Mouse (Mus musculus) CH12.LX (cell line): ENCODE results near the gene BC016579. TPM values are rescaled to one million over a fixed set of nuclear protein-coding genes. Genes with fewer than 3 reads are reported as not detected.

ENCODE experiments used
- DNase-seq: peaks from one replicate; pipeline ENCODE4 v3.0.0-alpha.2; 2013; ENCODE audit errors: extremely low read depth
- H3K27ac ChIP-seq: 2 replicates; pipeline ENCODE4 v1.5.1; 2012; ENCODE audit warnings: low read depth, mild to moderate bottlenecking, control low read depth, moderate library complexity; ENCODE audit not compliant: insufficient read depth
- H3K27me3 ChIP-seq: replicated peaks from 2 replicates; pipeline ENCODE3; 2012; ENCODE audit warnings: inconsistent platforms
- H3K36me3 ChIP-seq, 2 experiments: replicated peaks in 1 of 2; 2 replicates each; pipeline versions ENCODE3 to v1.6.1; 2012; ENCODE audit warnings: inconsistent platforms in 1 of 2, low read length in 1 of 2, mild to moderate bottlenecking in 1 of 2, mixed read lengths in 1 of 2, moderate library complexity in 1 of 2; ENCODE audit not compliant: control insufficient read depth in 1 of 2, insufficient read depth in 1 of 2
- H3K4me1 ChIP-seq, 2 experiments: 2 replicates each; pipeline ENCODE4 v1.6.1; 2012; ENCODE audit warnings: inconsistent platforms in 1 of 2, moderate library complexity in 1 of 2; ENCODE audit not compliant: insufficient read depth in 2 of 2, control insufficient read depth in 1 of 2
- H3K4me2 ChIP-seq: 2 replicates; pipeline ENCODE4 v1.6.1; 2012; ENCODE audit warnings: low read depth, mild to moderate bottlenecking, control low read depth; ENCODE audit not compliant: poor library complexity, insufficient read depth, severe bottlenecking
- H3K4me3 ChIP-seq, 3 experiments: fragments of 150-350 bp in 1 of 3; sonication (generic) in 1 of 3; replicated peaks in 1 of 3; 2 replicates each; pipeline versions ENCODE3 to v1.5.1; 2011 to 2012; ENCODE audit warnings: low read depth in 2 of 3, low read length in 2 of 3, mild to moderate bottlenecking in 2 of 3, moderate library complexity in 2 of 3, control low read depth in 1 of 3, improper control_type of control experiment in 1 of 3, inconsistent platforms in 1 of 3, mixed read lengths in 1 of 3; ENCODE audit not compliant: poor library complexity in 1 of 3
- H3K79me2 ChIP-seq: replicated peaks from 2 replicates; pipeline ENCODE4 v1.6.1; 2012; ENCODE audit warnings: mild to moderate bottlenecking, moderate library complexity; ENCODE audit not compliant: control insufficient read depth, poor library complexity, insufficient read depth, severe bottlenecking; ENCODE audit errors: extremely low read depth
- H3K9ac ChIP-seq: 2 replicates; pipeline ENCODE4 v1.6.1; 2012; ENCODE audit warnings: low read depth, mild to moderate bottlenecking, control low read depth, moderate library complexity; ENCODE audit not compliant: insufficient read depth
- H3K9me3 ChIP-seq: replicated peaks from 2 replicates; pipeline ENCODE3; 2012; ENCODE audit warnings: low read length, inconsistent platforms, mixed read lengths
- CTCF ChIP-seq, 2 experiments: IDR thresholded peaks in 1 of 2; conservative IDR thresholded peaks in 1 of 2; 2 replicates each; pipeline ENCODE4 v1.5.1; 2011 to 2012; ENCODE audit warnings: low read depth in 2 of 2, low read length in 2 of 2, improper control_type of control experiment in 1 of 2, inconsistent platforms in 1 of 2, mild to moderate bottlenecking in 1 of 2, moderate library complexity in 1 of 2
- ELF1 ChIP-seq: IDR thresholded peaks from 2 replicates; pipeline ENCODE4 v1.6.1; 2014; ENCODE audit warnings: low read depth, mild to moderate bottlenecking, inconsistent platforms, low read length, improper control_type of control experiment
- ETS1 ChIP-seq: conservative IDR thresholded peaks from 2 replicates; pipeline ENCODE4 v1.6.1; 2012; ENCODE audit warnings: low read depth, mild to moderate bottlenecking, inconsistent platforms, low read length, improper control_type of control experiment, moderate library complexity
- GABPA ChIP-seq: IDR thresholded peaks from 2 replicates; pipeline ENCODE4 v1.6.1; 2012; ENCODE audit warnings: low read depth, low read length, improper control_type of control experiment, inconsistent platforms; ENCODE audit not compliant: insufficient replicate concordance
- HCFC1 ChIP-seq: IDR thresholded peaks from 2 replicates; pipeline ENCODE4 v1.6.1; 2012; ENCODE audit warnings: low read depth, mild to moderate bottlenecking, inconsistent platforms, low read length, improper control_type of control experiment
- IRF4 ChIP-seq: IDR thresholded peaks from 2 replicates; pipeline ENCODE4 v1.6.1; 2014; ENCODE audit warnings: low read depth, mild to moderate bottlenecking, inconsistent platforms, low read length, improper control_type of control experiment
- JUND ChIP-seq: conservative IDR thresholded peaks from 2 replicates; pipeline ENCODE4 v1.6.1; 2011; ENCODE audit warnings: low read depth, low read length, improper control_type of control experiment
- MAFK ChIP-seq: IDR thresholded peaks from 2 replicates; pipeline ENCODE4 v1.6.1; 2011; ENCODE audit warnings: low read length, improper control_type of control experiment; ENCODE audit not compliant: insufficient replicate concordance
- MAZ ChIP-seq: IDR thresholded peaks from 2 replicates; pipeline ENCODE4 v1.6.1; 2012; ENCODE audit warnings: low read depth, mild to moderate bottlenecking, inconsistent platforms, low read length, improper control_type of control experiment, moderate library complexity
- NRF1 ChIP-seq: IDR thresholded peaks from 2 replicates; pipeline ENCODE4 v1.6.1; 2014; ENCODE audit warnings: low read depth, mild to moderate bottlenecking, inconsistent platforms, low read length, improper control_type of control experiment, moderate library complexity
- PAX5 ChIP-seq: IDR thresholded peaks from 2 replicates; pipeline ENCODE4 v1.6.1; 2012; ENCODE audit warnings: low read length, inconsistent platforms, mixed read lengths
- RAD21 ChIP-seq: IDR thresholded peaks from 2 replicates; pipeline ENCODE4 v1.6.1; 2011; ENCODE audit warnings: low read depth, mild to moderate bottlenecking, low read length, improper control_type of control experiment, moderate library complexity
- SIN3A ChIP-seq: IDR thresholded peaks from 2 replicates; pipeline ENCODE4 v1.6.1; 2012; ENCODE audit warnings: low read length, improper control_type of control experiment, inconsistent platforms
- TBP ChIP-seq: conservative IDR thresholded peaks from 2 replicates; pipeline ENCODE4 v1.6.1; 2011; ENCODE audit warnings: low read depth, low read length, improper control_type of control experiment
- TCF12 ChIP-seq: IDR thresholded peaks from 2 replicates; pipeline ENCODE4 v1.6.1; 2014; ENCODE audit warnings: low read depth, mild to moderate bottlenecking, inconsistent platforms, low read length, improper control_type of control experiment
- USF1 ChIP-seq: IDR thresholded peaks from 2 replicates; pipeline ENCODE4 v1.6.1; 2014; ENCODE audit warnings: low read depth, mild to moderate bottlenecking, inconsistent platforms, low read length, improper control_type of control experiment
- USF2 ChIP-seq: conservative IDR thresholded peaks from 2 replicates; pipeline ENCODE4 v1.6.1; 2011; ENCODE audit warnings: low read depth, low read length, improper control_type of control experiment
- ZKSCAN1 ChIP-seq: IDR thresholded peaks from 2 replicates; pipeline ENCODE4 v1.6.1; 2012; ENCODE audit warnings: low read depth, inconsistent platforms, low read length, improper control_type of control experiment, borderline replicate concordance
- ZMIZ1 ChIP-seq: IDR thresholded peaks from 2 replicates; pipeline ENCODE4 v1.6.1; 2012; ENCODE audit warnings: low read depth, mild to moderate bottlenecking, inconsistent platforms, low read length, improper control_type of control experiment
- dilution Hi-C: fragments of 300-500 bp; cut with MboI; formaldehyde crosslinking; loops from 2 replicates; pipeline ENCODE4 v1.14.3; 2020; ENCODE audit warnings: low sequenced_read_pairs; ENCODE audit not compliant: extremely low pct_unique_long_range_greater_than_20kb, extremely low pct_ligation_motif_present
- in situ Hi-C: fragments of 300-500 bp; cut with MboI; formaldehyde crosslinking; loops from 3 replicates; pipeline ENCODE4 v1.14.3; 2019; ENCODE audit warnings: low sequenced_read_pairs, low pct_ligation_motif_present, low pct_unique_long_range_greater_than_20kb, mixed read lengths
- polyA plus RNA-seq: library from polyadenylated mRNA; unstranded; fragments of >175 nt; gene quantifications from 2 replicates; pipeline ENCODE4 v1.2.1, GENCODE M21; 2012; ENCODE audit warnings: low read depth; ENCODE audit not compliant: insufficient read length
- total RNA-seq, 2 experiments: library from RNA; depleted of rRNA; stranded (reverse); fragments of 300-350 nt in 1 of 2; fragments of >200 nt in 1 of 2; gene quantifications; 2 replicates each; pipeline ENCODE4 v1.2.3; 2012 to 2014

BC016579 gene
- total and polyA plus RNA-seq, 3 experiments: not detected

DNA sequence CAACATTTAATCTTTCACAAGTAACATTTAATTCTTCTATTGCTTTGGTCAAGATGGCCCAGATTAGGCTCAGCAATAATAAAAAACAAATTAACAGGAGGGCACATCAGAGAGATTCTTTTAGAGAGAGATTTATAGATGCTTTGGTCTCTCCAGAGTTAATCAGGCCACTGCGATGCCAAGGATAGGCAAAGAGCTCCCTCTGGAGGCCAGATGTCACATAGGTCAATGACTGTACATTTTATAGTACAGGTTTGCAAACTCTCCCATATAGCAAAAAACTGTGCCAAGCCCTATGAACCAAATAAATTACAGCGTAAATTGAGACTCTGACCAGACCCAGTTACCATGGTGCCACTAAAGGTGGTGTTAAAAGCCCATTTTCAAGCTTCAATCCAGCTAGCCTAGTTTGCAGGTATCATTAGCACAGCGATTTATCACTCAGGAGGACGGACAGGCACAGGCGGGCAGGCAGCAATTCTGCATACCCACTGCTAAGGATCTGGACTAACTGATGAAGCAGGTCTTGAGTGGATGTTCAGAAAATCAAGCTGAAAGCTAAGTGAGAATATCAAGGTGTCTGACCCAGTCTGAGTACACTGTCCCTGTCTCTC lies 23.4 kb downstream of the BC016579 start (continued):
- no peak for TF ChIP-seq PAX5
- no peak for TF ChIP-seq ZMIZ1
- 0 out of 2 replicates have a peak, but pooled peaks have one; percentile 10 for TF ChIP-seq MAFK
- no peak for TF ChIP-seq TBP
- TF ChIP-seq USF1: no peak
- no peak; the same call in 1 of the 2 replicates for TF ChIP-seq HCFC1
- TF ChIP-seq SIN3A: peak; percentile 59; the same call in 1 of the 2 replicates
- peak; percentile 61; the same call in 1 of the 2 replicates for TF ChIP-seq JUND
- no peak for TF ChIP-seq ZKSCAN1
- 0 out of 2 replicates have a peak, but pooled peaks have one; percentile 23 for TF ChIP-seq NRF1
- TF ChIP-seq MAZ: peak; percentile 42; the same call in 1 of the 2 replicates
- TF ChIP-seq ELF1: no peak
- TF ChIP-seq USF2: no peak
- TF ChIP-seq GABPA: no peak
- no peak; the same call in none of the 2 replicates for TF ChIP-seq RAD21
- peak; percentile 56; the same call in 1 of the 2 replicates for TF ChIP-seq IRF4
- no peak for TF ChIP-seq ETS1
- 0 out of 2 replicates have a peak, but pooled peaks have one; percentile 17 for TF ChIP-seq TCF12
- TF ChIP-seq, all 38 proteins: peak for 16

DNA sequence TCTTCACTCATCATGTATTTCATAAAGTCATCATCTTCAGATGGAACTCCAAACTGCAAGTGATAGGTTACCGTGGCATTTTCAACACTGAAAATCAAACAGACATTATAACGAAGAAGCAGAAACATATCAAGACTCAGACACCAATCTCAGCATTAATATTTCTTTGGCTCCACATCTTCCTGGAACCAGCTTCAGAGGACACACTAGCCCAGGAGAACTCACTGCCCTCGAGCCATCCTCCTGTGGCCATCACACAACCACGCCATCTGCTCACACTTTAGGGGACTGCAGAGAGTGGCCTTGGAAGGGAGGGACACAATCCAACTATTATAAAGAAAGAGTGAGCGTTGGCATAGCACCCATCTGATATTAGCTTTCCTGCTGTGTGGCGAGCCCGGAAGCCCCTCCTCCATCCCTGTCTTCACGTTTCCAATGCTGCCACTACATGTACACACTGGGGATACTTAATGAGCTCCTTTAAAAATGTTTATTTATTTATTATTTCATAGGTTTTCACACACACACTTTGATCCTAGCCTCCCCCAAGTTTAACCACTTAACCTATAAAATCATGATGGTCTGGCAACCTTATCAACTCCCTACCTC lies 24.3 kb downstream of the BC016579 start:
- dilution Hi-C loops (no loop called here), in situ Hi-C loops (loop anchor here (5.0 to 25.0 kb wide), 3 partner anchors 45 to 432 kb away; no protein-coding TSS in a partner anchor)
- no peaks in the 10 kb centered on the region for H3K9me3 ChIP-seq
- no peak overlapping the region for H3K4me3 ChIP-seq
- H3K27ac ChIP-seq: no peak overlapping the region
- H3K79me2 ChIP-seq: no peaks in the 10 kb centered on the region
- no peaks in the 10 kb centered on the region for H3K27me3 ChIP-seq
- no peak overlapping the region for H3K4me2 ChIP-seq
- TF ChIP-seq CTCF (conservative IDR thresholded peaks at IDR 0.05 in 1 of 2, IDR thresholded peaks at IDR 0.05 in 1 of 2; ENCODE audit: low read depth in 2 of 2, low read length in 2 of 2): 0 out of 4 replicates have a peak, but pooled peaks of 1 of the 2 experiments have one; percentile 1
- no peak for TF ChIP-seq TCF12
- peaks cover 0 to 9% of the 10 kb centered on the region in 2 experiments; a peak in 2 of 4 replicates for H3K4me1 ChIP-seq
- H3K9ac ChIP-seq: no peak overlapping the region
- H3K36me3 ChIP-seq: no peaks in the 10 kb centered on the region
- no peak for DNase-seq
